Mouse (Mus musculus) heart, embryonic 12.5 days (tissue): Measurements from ENCODE around the gene Tmf1. TPM values are rescaled to one million over a fixed set of nuclear protein-coding genes. Genes with fewer than 3 reads are reported as not detected.

ENCODE experiments used
- ATAC-seq: fragments of 200-750 bp; cut with Nextera tagmentation; 2 replicates; pipeline ENCODE4 v1.8.0; 2017; ENCODE audit warnings: moderate TSS enrichment, moderate library complexity; ENCODE audit not compliant: insufficient number of reproducible peaks, low FRiP score
- H3K27ac ChIP-seq: fragments of 300-500 bp; sonication (generic); 2 replicates; pipeline ENCODE4 v1.5.1; 2016; ENCODE audit warnings: mild to moderate bottlenecking, moderate library complexity; ENCODE audit not compliant: poor library complexity, severe bottlenecking
- H3K27me3 ChIP-seq: fragments of 300-500 bp; sonication (generic); replicated peaks from 2 replicates; pipeline ENCODE4 v1.6.1; 2016; ENCODE audit warnings: mild to moderate bottlenecking, moderate library complexity
- H3K36me3 ChIP-seq: fragments of 300-500 bp; sonication (generic); 2 replicates; pipeline ENCODE4 v1.6.1; 2016; ENCODE audit warnings: mild to moderate bottlenecking, moderate library complexity
- H3K4me1 ChIP-seq: fragments of 300-500 bp; sonication (generic); replicated peaks from 2 replicates; pipeline ENCODE4 v1.6.1; 2016; ENCODE audit warnings: mild to moderate bottlenecking
- H3K4me2 ChIP-seq: fragments of 300-500 bp; sonication (generic); 2 replicates; pipeline ENCODE4 v1.6.1; 2016; ENCODE audit warnings: mild to moderate bottlenecking, moderate library complexity
- H3K4me3 ChIP-seq: fragments of 300-500 bp; sonication (generic); 2 replicates; pipeline ENCODE4 v1.5.1; 2016; ENCODE audit warnings: mild to moderate bottlenecking
- H3K9ac ChIP-seq: fragments of 300-500 bp; sonication (generic); 2 replicates; pipeline ENCODE4 v1.6.1; 2016; ENCODE audit warnings: mild to moderate bottlenecking, moderate library complexity
- H3K9me3 ChIP-seq: fragments of 300-500 bp; sonication (generic); replicated peaks from 2 replicates; pipeline ENCODE4 v1.6.1; 2016; ENCODE audit warnings: mild to moderate bottlenecking, moderate library complexity
- WGBS: fragments of 180-500 bp; shearing (Covaris S2); methylation state at CpG from one replicate; pipeline ENCODE4 v1.1.7; 2016; 5-methylcytosine and 5-hydroxymethylcytosine counted together
- polyA plus RNA-seq: library from polyadenylated mRNA; unstranded; fragments of >200 nt; fragmentation: Nextera tagmentation; extraction: Ambion mirVana; gene quantifications from 2 replicates; pipeline ENCODE4 v1.2.1, GENCODE M21; 2016

The Tmf1 gene
- polyA plus RNA-seq, result 28.7 and 29.9 TPM in 2 replicates

- Histone ChIP-seq H3K36me3 (peaks cover 12% of the 10 kb centered on the region), H3K9me3 (no peaks in the 10 kb centered on the region), H3K4me2 (peak within 1 kb of the TSS; percentile 80), H3K4me3 (peak within 1 kb of the TSS; percentile 70), H3K27ac (peak within 1 kb of the TSS; percentile 93), H3K4me1 (peaks cover 25% of the 10 kb centered on the region), H3K27me3 (no peaks in the 10 kb centered on the region), H3K9ac (peak within 1 kb of the TSS; percentile 92)
- ATAC-seq, result peak; percentile 97
- WGBS, result under 1% methylated on average over 80 of the region's 80 CpGs
These were observed at the start of gene Tmf1 for GRCm38 (mm10) chr6:97178491-97179366. TSS of gene Tmf1 (minus strand) at chr6:97179122.

GRCm38 (mm10) chr6:97227067-97227847 is 48.3 kb upstream of the Tmf1 start:
- 93% methylated on average over 9 of the region's 9 CpGs for WGBS
- Histone ChIP-seq H3K4me2 (no peak overlapping the region), H3K9me3 (no peaks in the 10 kb centered on the region; the same call in 1 of the 2 replicates), H3K36me3 (peaks cover 30% of the 10 kb centered on the region), H3K4me3 (no peak overlapping the region), H3K27me3 (no peaks in the 10 kb centered on the region), H3K27ac (no peak overlapping the region), H3K9ac (no peak overlapping the region), H3K4me1 (peaks cover 41% of the 10 kb centered on the region)
- ATAC-seq, result no peak

- ATAC-seq, result no peak
These were observed 47.2 kb upstream of the Tmf1 start for GRCm38 (mm10) chr6:97226083-97226491.

GRCm38 (mm10) chr6:97224505-97224904 is 45.6 kb upstream of the Tmf1 start:
- H3K27ac ChIP-seq, result 0 out of 2 replicates have a peak overlapping the region, but pooled peaks have one; percentile 18
- H3K4me2 ChIP-seq, result no peak overlapping the region
- no peaks in the 10 kb centered on the region for H3K27me3 ChIP-seq
- no peak overlapping the region for H3K9ac ChIP-seq
- H3K9me3 ChIP-seq, result no peaks in the 10 kb centered on the region; the same call in 1 of the 2 replicates
- 92% methylated on average over 8 of the region's 8 CpGs for WGBS
- ATAC-seq, result no peak
- no peak overlapping the region for H3K4me3 ChIP-seq
- peaks cover 58% of the 10 kb centered on the region for H3K4me1 ChIP-seq
- H3K36me3 ChIP-seq, result peaks cover 8% of the 10 kb centered on the region

More at GRCm38 (mm10) chr6:97226083-97226491, 47.2 kb upstream of the Tmf1 start:
- no peak overlapping the region for H3K4me3 ChIP-seq
- no peak overlapping the region for H3K4me2 ChIP-seq
- no peaks in the 10 kb centered on the region for H3K27me3 ChIP-seq
- peak overlapping the region; percentile 81 for H3K27ac ChIP-seq
- peaks cover 21% of the 10 kb centered on the region for H3K36me3 ChIP-seq
- H3K4me1 ChIP-seq, result peaks cover 52% of the 10 kb centered on the region
- H3K9me3 ChIP-seq, result no peaks in the 10 kb centered on the region; the same call in 1 of the 2 replicates
- 0 out of 2 replicates have a peak overlapping the region, but pooled peaks have one; percentile 10 for H3K9ac ChIP-seq
- WGBS, result 22% methylated on average over 1 of the region's 1 CpGs

- peak overlapping the region; percentile 20; the same call in 1 of the 2 replicates for H3K9ac ChIP-seq
- H3K4me1 ChIP-seq, result peaks cover 58% of the 10 kb centered on the region
- H3K9me3 ChIP-seq, result no peaks in the 10 kb centered on the region; the same call in 1 of the 2 replicates
- peaks cover 4% of the 10 kb centered on the region for H3K36me3 ChIP-seq
- H3K4me3 ChIP-seq, result no peak overlapping the region
- peak overlapping the region; percentile 48; the same call in 1 of the 2 replicates for H3K4me2 ChIP-seq
- ATAC-seq, result no peak
- WGBS, result 76% methylated on average over 4 of the region's 4 CpGs
- no peaks in the 10 kb centered on the region for H3K27me3 ChIP-seq
- H3K27ac ChIP-seq, result peak overlapping the region; percentile 81
These were observed 44.6 kb upstream of the Tmf1 start for GRCm38 (mm10) chr6:97223566-97223965.

- Histone ChIP-seq H3K9me3 (no peaks in the 10 kb centered on the region; the same call in 1 of the 2 replicates), H3K9ac (no peak overlapping the region), H3K36me3 (peaks cover 4% of the 10 kb centered on the region), H3K4me3 (no peak overlapping the region), H3K4me2 (peak overlapping the region; percentile 48), H3K27me3 (no peaks in the 10 kb centered on the region), H3K4me1 (peaks cover 58% of the 10 kb centered on the region), H3K27ac (peak overlapping the region; percentile 81)
- no peak for ATAC-seq
- 34% methylated on average over 5 of the region's 5 CpGs for WGBS
These were observed 44.1 kb upstream of the Tmf1 start for GRCm38 (mm10) chr6:97222931-97223467.

- H3K4me2 ChIP-seq, result no peak overlapping the region
- H3K36me3 ChIP-seq, result peaks cover 4% of the 10 kb centered on the region
- 0 out of 2 replicates have a peak overlapping the region, but pooled peaks have one; percentile 38 for H3K9ac ChIP-seq
- H3K4me3 ChIP-seq, result no peak overlapping the region
- peak overlapping the region; percentile 68 for H3K27ac ChIP-seq
- H3K4me1 ChIP-seq, result peaks cover 58% of the 10 kb centered on the region
- no peak; the same call in 1 of the 2 replicates for ATAC-seq
- H3K9me3 ChIP-seq, result no peaks in the 10 kb centered on the region; the same call in 1 of the 2 replicates
- 59% methylated on average over 6 of the region's 6 CpGs for WGBS
- H3K27me3 ChIP-seq, result no peaks in the 10 kb centered on the region
These were observed 43.4 kb upstream of the Tmf1 start for GRCm38 (mm10) chr6:97222321-97222720.

GRCm38 (mm10) chr6:97221205-97222025 is 42.5 kb upstream of the Tmf1 start:
- WGBS, result 62% methylated on average over 15 of the region's 15 CpGs
- Histone ChIP-seq H3K36me3 (peaks cover 4% of the 10 kb centered on the region; the same call in 1 of the 2 replicates), H3K9ac (peak overlapping the region; percentile 38; the same call in 1 of the 2 replicates), H3K27me3 (no peaks in the 10 kb centered on the region), H3K9me3 (no peaks in the 10 kb centered on the region), H3K27ac (peak overlapping the region; percentile 68), H3K4me2 (no peak overlapping the region), H3K4me3 (no peak overlapping the region), H3K4me1 (peaks cover 55% of the 10 kb centered on the region)
- ATAC-seq, result no peak

- H3K4me3 ChIP-seq, result no peak overlapping the region
- no peak for ATAC-seq
- peaks cover 48% of the 10 kb centered on the region for H3K4me1 ChIP-seq
- peaks cover 4% of the 10 kb centered on the region; the same call in 1 of the 2 replicates for H3K36me3 ChIP-seq
- no peaks in the 10 kb centered on the region for H3K27me3 ChIP-seq
- no peak overlapping the region for H3K4me2 ChIP-seq
- no peak overlapping the region for H3K27ac ChIP-seq
- no peak overlapping the region for H3K9ac ChIP-seq
- WGBS, result 59% methylated on average over 4 of the region's 5 CpGs
- H3K9me3 ChIP-seq, result no peaks in the 10 kb centered on the region
These were observed 41.8 kb upstream of the Tmf1 start for GRCm38 (mm10) chr6:97220672-97221071.
